Mouse (Mus musculus): Measurements from ENCODE around the gene Mrps7.

Mrps7 gene

DNA sequence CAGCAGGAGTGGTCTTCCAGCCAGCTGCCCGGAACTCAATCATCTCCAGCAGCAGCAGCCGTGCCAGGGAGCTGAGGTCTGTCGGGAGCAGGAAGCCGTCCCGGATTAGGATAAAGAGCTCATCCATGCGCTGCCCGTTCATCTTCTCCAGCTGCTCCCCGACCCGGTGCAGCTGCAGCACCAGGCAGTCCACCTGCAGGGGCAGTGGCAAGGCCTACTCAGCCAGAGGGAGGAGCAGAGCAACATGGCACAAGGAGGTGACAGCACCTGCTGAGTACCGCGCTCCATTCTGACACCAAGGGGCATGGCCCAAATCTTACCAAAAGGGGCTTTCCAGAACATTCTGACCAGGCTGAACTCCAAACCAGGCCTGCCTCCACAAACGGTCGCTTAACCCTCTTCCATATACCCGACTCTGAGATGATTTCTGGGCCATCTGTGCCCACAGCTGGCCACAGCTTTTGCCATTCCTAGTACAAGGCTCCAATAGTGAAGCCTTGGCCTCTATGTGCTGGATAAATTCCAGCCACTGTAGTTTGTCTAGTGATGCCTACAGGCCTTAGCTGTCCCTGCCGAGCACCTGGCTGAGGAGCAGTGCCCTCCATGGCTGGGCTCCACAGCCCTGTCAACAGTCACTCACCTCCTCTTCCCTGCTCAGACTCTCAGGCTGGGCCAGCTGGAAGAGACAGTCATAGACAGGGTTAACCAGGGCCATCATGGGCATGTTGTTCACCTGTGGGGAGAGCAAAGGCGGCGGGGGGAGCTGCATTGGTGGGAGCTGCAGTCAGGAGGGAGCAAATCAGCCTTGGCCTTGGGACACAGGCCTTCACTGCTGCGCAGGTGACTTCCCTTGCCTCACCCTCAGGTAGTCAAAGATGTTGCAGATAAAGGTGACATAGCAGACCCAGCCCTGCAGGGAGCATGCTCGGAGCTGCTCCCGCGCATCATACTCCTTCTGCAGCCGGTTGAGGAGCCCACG, 5.0 kb downstream of the Mrps7 start:
- peak; percentile 44 to 46 for DNase-seq (ENCODE audit: low spot score in 2 of 2)

DNA sequence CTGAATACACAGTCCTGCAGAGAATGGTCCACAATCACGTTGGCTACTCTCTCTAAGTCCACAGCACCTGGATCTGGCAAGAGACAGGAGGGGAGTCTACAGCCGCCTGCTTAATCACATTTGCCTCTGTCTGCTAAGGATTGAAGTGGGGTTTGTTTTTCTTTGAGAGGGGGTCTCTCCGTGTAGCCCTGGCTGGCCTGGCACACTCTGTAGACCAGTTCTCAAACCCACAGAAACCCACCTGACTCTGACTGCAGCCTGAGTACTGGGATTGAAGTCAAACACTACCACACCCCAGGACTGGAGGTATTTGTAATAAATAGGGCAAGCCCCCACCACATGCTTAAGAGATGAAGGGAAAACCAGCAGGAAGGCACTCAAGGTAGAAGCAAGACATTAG, 5.9 kb downstream of the Mrps7 start:
- no peak for DNase-seq (ENCODE audit: low spot score in 2 of 2)

DNA sequence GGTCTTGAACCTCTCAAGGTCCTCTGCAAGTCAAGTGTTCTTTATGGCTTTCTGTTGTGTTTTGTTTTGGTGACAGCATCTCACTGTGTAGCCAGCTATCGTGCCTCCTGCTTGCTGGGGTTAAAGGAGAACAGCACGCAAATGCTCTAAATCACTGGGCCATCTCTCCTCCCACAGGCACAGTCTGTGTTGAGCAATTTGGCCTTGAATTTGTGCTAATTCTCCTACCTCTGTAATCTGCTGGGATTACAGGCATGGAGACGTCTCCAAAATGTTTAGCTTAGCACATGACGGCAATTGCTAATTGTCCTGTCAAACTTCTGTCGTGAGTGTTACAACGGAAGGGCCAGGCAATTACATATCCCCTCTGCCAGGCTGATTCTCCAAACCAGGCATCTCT, 7.4 kb downstream of the Mrps7 start:
- DNase-seq (ENCODE audit: low spot score in 2 of 2), result no peak

DNA sequence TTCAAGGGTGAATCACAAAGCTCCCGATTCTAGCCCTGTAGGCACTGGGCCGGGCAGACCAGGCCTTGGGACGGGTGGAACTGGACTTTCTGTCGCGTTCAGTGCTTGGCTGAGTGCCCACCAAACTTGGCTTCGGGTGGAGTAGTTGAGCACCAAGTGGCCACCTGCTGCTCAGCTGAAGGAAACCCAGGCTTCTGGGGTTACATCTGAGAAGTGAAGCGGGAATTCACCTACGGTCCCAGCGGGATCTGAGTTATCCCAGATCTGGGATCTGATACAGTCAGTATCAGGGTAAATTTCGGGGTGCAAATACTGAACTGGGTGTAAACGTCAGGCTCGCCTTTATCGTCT, 8.3 kb downstream of the Mrps7 start:
- DNase-seq (ENCODE audit: low spot score in 2 of 2), result peak; percentile 53 to 58

DNA sequence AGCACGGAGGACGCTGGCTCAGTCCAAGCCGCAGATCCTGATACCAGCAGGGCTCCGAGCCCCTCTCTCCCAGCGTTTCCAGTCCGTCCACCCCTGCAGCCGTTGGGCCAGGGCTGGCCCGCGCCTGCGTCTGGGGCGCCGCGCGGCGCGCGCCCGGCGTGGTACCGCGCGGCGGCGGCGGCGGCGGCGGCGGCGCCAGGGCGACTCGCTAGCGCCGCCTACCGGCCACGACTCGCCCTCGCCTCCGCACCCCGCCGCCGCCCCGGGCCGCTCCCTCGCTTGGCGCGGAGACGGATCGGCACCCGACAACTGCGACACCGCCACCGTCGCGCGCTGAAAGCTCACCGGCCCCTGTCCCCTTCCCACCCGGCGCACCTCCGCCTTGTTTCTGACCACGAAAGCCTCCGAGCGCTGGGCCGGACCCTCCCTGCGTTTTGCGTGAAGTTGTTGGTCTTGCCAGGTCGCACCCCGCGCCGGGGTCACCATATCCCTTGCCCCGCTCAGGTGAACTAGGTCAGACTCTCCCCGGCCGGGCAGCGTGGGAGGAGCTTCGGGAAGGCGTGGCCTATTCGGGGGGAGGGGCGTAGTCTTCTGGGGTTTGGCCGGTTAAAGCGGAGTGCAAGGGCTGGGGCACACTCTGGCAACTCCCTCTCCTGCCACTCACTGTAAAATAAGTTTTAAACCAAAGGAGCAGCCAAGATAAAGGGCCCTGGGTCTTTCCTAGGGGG, 8.8 kb downstream of the Mrps7 start, which contains the start of gene Mif4gd:
TSS of gene Mif4gd (minus strand) at position 560 of the 728 bp plus-strand sequence.
- peak; percentile 75 to 76 for DNase-seq (ENCODE audit: low spot score in 2 of 2)

DNA sequence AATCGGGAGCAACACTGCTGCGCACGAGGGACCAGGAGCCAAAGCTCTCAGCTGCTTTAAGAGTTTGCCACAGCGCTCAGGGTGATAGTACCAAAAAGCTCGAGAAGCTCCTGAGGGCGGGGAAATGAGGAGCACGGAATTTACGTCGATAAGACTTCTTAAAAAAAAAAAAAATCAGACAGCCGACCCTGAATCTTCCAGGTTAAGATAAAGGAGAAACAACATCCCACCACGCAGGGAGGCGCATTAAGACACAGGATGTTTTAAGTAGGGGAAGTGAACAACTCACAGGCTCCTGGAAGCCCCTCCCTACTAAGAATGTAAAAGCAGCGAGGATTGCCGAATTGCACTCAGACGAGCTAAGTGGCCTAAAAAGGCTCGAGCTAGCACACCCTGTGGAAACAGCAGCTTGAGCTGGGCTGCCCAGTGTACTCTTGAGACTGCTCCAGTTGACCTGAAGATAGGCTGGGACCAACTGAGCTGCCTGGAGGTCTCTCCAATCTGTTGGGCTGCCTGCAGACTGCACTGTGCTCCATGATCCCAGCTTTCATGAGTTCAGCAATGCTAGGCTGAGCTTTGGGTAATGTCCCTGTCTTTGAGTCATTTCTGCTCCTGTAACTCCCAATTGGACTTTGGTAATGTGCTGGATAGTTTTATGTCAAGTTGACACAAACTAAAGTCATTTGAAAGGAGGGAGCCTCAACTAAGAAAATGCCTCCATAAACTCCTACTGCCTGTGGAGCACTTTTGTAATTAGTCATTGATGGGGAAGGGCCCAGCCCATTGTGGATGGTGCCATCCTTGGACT, 9.6 kb downstream of the Mrps7 start:
- DNase-seq (ENCODE audit: low spot score in 2 of 2), result no peak

DNA sequence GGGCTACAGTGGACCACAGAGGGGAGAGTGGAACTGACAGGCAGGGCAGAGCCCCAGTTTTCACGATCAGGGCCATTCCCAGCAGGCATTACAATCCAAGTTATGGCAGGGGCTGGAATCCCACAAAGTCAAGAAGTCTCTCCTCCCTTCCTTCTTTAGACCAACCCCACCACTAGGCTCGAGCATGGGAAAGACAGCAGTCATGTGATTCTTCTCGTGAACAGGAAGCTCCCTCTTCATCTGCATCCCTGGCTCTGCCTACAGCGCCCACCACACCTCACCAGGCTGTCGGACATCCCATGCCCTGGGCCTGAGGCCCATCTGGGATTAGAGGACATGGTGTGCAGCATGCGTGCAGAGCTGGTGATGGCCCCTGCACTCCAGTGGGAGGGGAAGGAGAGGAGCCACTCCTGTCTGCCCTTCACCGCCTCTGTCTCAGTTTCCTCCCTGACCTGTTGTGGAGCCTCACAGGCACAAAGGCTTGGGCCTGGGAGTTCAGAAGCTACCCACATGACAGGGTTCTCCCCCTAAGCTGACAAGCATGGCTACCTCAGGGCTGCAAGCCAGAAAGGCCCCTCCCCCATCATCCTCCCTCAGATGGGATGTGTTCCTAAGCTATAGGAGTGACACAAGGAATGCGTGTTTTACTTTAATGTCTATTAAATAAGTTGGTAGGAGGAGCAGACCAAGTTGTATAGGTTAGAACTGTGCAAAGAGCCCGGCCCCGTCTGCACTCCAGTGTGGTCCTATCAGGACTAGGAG, 10.8 kb downstream of the Mrps7 start:
- DNase-seq (ENCODE audit: low spot score in 2 of 2), result no peak

DNA sequence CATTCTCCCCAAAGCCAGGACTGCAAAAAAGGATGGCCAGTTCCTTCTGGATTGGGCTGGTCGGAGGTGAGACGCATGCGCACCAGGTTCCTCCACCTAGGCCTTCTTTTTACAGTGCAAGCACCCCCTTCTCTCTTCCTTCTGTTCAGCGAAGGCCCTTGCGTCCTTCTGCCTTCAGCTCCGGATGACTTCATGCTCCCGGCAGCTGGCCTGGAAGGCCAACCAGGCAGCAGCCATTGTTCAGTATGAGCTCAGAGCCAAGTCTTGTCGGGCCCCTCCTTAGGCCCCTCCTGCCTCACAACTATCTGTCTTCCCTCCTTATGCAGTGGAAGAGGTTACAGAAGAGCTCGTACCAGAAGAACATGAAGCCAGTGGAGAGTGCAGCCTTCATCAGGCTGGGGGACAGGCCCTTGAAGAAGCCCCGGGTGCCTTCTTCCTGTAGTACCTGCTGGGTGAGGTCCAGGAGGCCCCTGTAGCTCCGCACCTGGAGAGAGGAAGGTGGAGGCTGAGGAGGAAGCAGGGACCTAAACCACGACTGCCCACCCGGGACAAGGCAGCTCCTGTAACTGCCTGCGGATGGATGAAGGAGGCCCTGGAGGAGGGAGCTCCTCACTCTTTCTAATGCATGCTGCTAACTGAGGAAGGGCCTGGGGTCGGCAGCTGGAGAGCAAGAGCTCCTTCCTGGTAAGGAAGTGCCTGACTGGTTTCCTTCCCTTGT, 11.5 kb downstream of the Mrps7 start:
- DNase-seq (ENCODE audit: low spot score in 2 of 2), result no peak

DNA sequence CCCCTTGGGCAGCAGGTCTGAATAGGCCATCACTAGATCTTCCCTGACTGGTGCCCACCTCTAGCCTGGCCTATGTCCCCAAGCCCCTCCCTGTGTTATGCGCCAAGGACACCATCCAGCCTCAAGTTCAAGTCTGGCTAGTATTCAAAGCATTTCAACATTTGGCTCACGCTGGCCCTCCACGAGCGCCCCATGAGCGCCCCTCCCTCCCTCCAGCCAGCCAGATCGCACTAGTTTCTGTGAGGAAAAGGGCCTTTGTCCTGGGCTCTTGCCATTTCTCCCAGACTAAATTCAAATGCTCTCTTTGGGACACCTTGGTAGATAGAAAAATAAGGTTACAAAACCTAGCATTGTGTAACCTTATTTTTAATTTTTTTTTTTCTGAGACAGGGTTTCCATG, 12.2 kb downstream of the Mrps7 start:
- no peak for DNase-seq (ENCODE audit: low spot score in 2 of 2)

DNA sequence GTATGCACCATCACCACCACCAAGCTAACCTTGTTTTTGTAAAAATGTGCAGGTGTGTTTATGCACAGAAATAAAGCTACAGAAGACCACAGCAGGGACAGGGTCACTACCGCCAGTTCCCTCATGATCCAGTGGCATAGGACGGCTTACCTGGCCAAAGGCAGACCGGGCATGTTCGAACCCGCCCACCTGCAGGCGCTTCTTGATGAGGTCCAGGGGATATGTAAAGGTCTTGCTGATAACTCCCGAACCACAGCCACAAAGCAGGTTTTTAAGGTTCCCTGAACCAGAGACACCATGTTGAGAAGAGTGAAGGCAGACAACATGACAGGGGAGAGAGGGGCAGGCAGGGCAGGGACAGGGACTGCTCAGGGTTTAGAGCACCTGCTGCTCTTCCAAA, 12.6 kb downstream of the Mrps7 start:
- no peak for DNase-seq (ENCODE audit: low spot score in 2 of 2)

DNA sequence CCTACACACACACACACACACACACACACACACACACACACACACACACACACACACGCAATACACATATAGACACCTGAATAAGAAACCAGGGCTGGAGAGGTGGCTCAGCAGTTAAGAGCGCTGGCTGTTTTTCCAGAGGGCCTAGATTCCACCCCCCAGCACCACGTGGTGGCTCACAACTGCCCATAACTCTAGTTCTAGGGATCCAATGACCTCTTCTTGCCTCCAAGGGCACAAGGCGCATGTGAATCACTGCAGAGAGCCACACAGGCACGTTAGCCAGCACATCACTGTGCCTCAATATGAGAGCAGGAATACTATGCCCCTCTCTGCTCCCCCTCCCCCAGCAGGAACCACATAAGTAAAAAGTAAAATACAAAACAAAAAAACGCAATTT, 13.2 kb downstream of the Mrps7 start:
- DNase-seq (ENCODE audit: low spot score in 2 of 2), result no peak

DNA sequence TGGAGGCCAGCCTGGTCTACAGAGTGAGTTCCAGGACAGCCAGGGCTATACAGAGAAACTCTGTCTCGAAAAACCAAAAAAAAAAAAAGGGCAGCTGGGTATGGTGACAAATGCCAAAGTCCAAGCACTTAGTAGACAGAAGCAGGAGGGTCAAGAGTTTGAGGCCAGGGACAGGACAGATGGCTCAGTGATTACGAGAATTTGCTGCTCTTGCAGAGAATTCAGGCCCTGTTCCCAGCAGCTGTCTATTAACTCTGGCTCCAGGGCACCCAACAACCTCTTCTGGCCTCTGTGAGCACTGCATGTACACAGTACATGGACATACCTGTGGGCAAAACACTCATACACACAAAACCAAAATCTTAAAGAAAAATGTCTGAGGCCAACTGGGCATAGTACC, 14.3 kb downstream of the Mrps7 start:
- no peak for DNase-seq (ENCODE audit: low spot score in 2 of 2)

DNA sequence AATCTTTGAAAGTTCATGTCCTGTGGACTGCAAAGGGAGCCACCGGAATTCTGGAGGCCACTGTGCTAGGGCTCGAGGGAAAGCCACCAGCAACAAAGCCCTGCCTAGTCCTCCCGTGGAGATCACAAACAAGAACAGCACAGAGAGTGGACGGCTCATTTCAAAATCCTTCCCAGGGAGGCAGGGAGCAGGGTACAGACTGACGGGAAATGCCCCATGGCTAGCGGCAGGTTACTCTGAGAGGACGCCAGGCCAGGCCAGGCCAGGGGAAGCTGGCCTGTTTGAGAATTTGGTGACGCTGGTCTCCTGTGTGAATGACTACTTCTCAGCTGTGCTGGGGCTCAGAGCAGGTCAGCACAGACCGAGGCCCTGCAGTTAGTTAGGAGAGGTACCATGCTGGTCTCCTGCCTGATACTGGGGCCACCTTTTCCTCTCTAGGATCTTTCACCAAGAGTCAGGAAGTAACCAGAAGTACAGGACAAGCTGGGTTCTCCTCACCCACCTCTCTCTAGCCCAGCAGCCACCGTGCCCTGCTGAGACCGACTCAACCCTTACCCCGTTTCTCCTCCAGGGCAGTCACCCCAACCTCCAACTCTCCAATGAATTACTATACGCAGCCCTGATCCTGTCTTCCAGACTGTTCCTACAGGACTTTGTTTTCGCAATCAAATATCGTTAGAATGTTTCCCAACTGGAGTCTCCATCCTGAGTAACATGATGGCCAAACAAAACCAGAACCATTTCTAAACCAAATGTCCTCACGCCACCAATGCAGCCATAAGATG, 15.2 kb downstream of the Mrps7 start:
- DNase-seq (ENCODE audit: low spot score in 2 of 2), result no peak

DNA sequence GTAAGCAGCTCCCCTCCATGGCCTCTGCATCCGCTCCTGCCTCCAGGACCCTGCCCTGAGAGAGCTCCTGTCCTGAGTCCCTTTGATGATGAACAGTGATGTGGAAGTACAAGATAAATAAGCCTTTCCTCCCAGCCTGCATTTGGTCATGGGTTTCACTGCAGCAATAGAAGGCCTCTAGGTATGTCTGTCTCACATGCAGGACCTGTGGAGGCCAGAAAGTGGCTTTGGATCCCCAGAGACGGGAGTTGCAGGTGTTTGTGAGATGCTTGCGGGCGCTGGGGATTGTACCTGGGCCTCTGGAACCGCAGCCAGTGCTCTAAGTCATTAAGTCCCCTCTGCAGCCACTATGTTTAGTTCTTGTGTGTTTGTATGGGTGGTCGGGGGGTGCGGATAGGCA, 16.2 kb downstream of the Mrps7 start:
- DNase-seq (ENCODE audit: low spot score in 2 of 2), result no peak

DNA sequence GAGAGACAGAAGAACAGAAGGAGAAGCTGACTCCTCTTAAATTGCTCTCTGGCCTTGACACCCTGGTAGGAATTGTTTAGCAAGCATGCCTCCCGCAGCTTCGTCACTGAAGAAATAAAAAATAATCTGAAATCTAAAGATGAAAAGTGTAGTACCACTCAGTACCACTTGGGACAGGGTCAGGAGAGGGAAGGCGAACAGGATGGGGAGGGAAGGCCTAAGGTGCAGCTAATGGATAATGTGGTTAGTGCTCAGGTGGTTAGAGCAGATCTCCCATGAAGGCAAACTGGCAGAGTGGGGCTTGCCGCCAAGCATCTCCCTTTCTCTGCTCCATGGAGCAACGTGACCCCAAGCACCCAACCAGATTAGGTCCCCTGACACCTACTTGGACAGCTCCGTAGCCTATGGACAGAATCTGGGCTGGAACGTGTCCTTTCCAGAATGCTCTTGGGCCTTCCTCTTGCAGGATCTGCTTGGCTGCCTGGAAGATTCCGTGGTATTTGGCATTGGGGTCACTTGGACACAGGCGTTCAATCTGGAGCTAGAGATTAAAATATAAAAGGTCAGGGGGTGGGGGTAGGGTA, 19.9 kb downstream of the Mrps7 start:
- no peak for DNase-seq (ENCODE audit: low spot score in 2 of 2)

DNA sequence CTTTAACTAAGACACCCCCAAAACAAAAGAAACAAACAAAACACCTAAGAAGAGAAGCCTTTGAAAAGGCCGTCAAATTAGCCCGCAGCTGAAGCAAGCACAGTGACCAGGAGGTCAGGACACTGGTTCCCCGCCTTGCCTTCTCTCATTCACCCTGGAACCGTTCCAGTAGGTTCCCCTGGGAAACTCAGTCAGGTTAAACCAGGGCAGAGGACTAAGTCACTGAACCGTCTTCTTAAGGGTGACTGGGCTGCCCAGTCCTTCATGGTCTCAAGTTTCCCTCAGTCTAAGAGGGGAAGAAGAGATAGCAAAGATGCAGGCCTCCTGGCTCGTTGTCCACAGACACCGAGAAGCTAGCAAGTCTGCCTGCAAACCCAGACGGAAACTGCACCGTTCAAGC, 22.2 kb downstream of the Mrps7 start:
- DNase-seq (ENCODE audit: low spot score in 2 of 2), result no peak

DNA sequence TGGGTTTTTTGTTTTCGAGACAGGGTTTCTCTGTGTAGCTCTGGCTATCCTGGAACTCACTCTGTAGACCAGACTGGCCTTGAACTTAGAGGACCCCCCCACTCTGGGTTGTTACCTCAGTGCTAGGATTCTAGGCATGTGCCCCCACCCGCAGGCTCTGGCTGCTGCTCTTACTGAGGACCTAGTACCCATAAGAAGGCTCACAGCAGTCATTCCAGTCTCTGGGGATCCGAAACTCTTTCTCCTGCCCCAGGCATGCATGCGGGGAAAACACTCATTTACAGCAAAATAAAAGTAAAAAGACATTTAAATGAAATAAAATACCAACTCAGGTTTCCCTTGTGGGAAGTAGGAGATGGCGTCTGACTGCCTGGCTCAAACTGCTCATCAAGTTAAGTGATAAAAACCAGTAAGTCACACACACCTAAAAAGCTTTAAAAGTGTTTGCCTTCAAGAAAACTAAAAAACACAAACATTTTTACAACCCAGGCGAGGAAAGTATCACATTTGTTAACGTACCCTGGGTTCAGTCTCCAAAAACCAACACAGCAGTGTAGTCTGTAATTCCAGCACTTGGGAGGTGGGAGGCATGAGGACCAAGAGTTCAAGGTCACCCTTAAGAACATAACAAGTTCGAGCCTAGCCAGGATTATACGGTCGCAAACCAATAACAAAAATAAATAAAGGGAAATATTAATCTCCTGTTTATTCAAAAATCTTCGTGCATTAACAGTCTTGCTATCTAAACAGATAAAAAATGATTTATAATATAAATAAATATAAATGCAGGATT, 23.3 kb downstream of the Mrps7 start:
- DNase-seq (ENCODE audit: low spot score in 2 of 2), result no peak

DNA sequence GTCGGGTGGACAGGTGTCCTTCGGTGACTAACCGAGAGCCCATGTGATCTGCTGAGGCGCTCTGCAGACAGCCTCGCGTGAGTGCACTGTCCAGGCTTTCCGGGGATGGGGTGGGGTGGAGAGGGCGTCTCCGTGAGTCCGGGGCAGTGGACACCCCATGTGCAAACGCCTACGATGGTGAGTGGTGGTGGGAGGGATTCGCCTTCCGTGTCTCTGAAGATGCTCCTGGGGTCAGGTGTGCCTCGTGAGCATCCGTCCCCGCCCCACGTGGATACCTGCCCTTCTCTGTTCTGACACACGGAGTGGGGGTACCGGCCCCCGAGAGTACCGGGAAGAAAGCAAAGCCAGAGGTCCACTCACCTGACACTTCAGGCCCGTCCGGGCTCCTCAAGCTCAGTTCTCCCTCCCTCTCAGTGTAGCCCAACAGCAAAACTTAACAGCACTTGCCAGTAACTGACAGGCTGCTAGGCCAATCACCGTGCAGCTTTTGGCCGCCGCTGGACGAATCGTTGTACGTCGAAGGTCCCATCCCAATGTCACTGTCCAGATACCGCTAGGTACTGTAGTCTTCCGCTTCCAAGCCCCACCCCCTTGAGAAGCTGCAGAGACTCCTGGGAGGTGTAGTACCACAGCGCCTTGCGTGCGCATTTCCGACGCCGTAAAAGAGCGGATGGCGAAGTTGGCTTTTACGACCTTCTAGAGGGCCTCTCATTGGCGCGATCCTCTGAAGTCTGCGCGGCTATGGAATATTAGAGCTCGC, 24.2 kb downstream of the Mrps7 start, which contains the start of gene Slc25a19:
TSS of gene Slc25a19 (minus strand) at position 591 of the 760 bp plus-strand sequence.
- peak; percentile 99 for DNase-seq (ENCODE audit: low spot score in 2 of 2)

All from frontal cortex, postnatal 14 days (tissue).